Mouse (Mus musculus) embryonic facial prominence, embryonic 14.5 days (tissue): ENCODE measurements around the gene Gdf1. TPM values are rescaled to one million over a fixed set of nuclear protein-coding genes. Genes with fewer than 3 reads are reported as not detected.
A peak's percentile ranks its signal among the peaks of the same experiment; 100 is the strongest.

ENCODE experiments used
- ATAC-seq: fragments of 200-750 bp; cut with Nextera tagmentation; 2 replicates; pipeline ENCODE4 v1.8.0; 2017; ENCODE audit warnings: low read depth, moderate number of reproducible peaks, moderate TSS enrichment
- DNase-seq: peaks from one replicate; pipeline ENCODE4 v3.0.0-alpha.2; 2015; ENCODE audit warnings: low spot score
- H3K27ac ChIP-seq: fragments of 300-500 bp; sonication (generic); replicated peaks from 2 replicates; pipeline ENCODE4 v1.5.1; 2014; ENCODE audit warnings: low read depth, mild to moderate bottlenecking, low read length, moderate library complexity
- H3K27me3 ChIP-seq: fragments of 300-500 bp; sonication (generic); replicated peaks from 2 replicates; pipeline ENCODE4 v1.6.1; 2014; ENCODE audit warnings: low read length; ENCODE audit not compliant: control insufficient read depth, insufficient read depth
- H3K36me3 ChIP-seq: fragments of 300-500 bp; sonication (generic); 2 replicates; pipeline ENCODE4 v1.6.1; 2014; ENCODE audit warnings: low read length, mixed read lengths; ENCODE audit not compliant: control insufficient read depth, insufficient read depth
- H3K4me1 ChIP-seq: fragments of 300-500 bp; sonication (generic); 2 replicates; pipeline ENCODE4 v1.6.1; 2014; ENCODE audit warnings: antibody characterized with exemption, low read length; ENCODE audit not compliant: control insufficient read depth, insufficient read depth
- H3K4me2 ChIP-seq: fragments of 300-500 bp; sonication (generic); 2 replicates; pipeline ENCODE4 v1.6.1; 2014; ENCODE audit warnings: low read depth, mild to moderate bottlenecking, low read length, moderate library complexity, mixed read lengths
- H3K4me3 ChIP-seq: fragments of 300-500 bp; sonication (generic); 2 replicates; pipeline ENCODE4 v1.5.1; 2014; ENCODE audit warnings: low read depth, mild to moderate bottlenecking, low read length
- H3K9ac ChIP-seq: fragments of 300-500 bp; sonication (generic); 2 replicates; pipeline ENCODE4 v1.6.1; 2014; ENCODE audit warnings: low read depth, mild to moderate bottlenecking, low read length, moderate library complexity, mixed read lengths
- H3K9me3 ChIP-seq: fragments of 300-500 bp; sonication (generic); 2 replicates; pipeline ENCODE4 v1.6.1; 2016; ENCODE audit warnings: low read length; ENCODE audit not compliant: control insufficient read depth
- WGBS: fragments of 180-500 bp; shearing (Covaris S2); extraction: QIAGEN DNeasy Blood & Tissue Kit; methylation state at CpG from one replicate; pipeline ENCODE4 v1.1.7; 2014; 5-methylcytosine and 5-hydroxymethylcytosine counted together
- polyA plus RNA-seq: library from polyadenylated mRNA; unstranded; fragments of >200 nt; fragmentation: Nextera tagmentation; extraction: Ambion mirVana; gene quantifications from 2 replicates; pipeline ENCODE4 v1.2.1, GENCODE M21; 2014

Gdf1 gene
- polyA plus RNA-seq, 1 experiment from 2014 or later, result not detected

DNA sequence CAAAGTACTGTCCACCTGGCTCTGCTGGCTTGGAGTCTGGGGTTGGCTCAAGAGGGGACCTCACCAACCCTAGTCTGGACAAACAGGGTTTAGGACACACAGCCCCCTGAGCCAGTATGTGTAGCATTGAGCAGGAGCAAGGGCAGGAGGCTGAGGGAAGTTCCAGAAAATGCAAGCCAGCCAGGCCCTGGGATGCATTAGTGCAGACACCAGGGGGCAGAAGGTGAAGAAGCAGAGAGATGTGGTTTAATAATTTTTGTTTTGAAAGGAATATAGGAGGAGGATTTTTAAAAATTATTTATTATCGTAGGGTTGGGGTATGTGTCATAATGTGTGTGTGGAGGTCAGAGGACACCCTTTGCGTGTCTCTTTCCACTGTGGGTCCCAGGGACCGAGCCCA is 5.9 kb upstream of the Gdf1 start:
- Histone ChIP-seq H3K4me2 (no peak overlapping the region), H3K27me3 (no peaks in the 10 kb centered on the region), H3K9me3 (no peaks in the 10 kb centered on the region), H3K36me3 (peaks cover 44% of the 10 kb centered on the region), H3K4me1 (no peaks in the 10 kb centered on the region), H3K9ac (no peak overlapping the region), H3K4me3 (no peak overlapping the region), H3K27ac (no peak overlapping the region)
- WGBS, result 86% methylated on average over 3 of the region's 3 CpGs
- DNase-seq (no peak), ATAC-seq (no peak)

DNA sequence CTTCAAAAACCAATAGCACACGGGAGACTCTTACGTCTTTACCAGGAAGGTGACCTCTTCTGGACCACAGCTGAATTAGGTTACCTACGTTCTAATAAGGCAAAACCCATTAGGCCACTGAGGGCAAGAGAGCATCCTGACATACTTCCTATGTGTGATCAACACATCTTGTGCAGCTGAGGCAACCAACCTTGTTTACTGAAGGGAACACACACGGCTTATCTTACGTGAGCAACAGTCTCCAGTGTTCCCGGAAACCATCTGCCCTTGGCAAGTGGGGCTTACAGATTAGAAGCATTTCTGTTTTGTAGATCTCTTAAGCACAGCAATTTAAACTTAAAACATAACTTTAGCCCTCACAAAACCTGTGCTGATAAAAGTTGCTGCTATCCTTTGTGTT is 2.1 kb upstream of the Gdf1 start:
- no peak for DNase-seq
- Histone ChIP-seq H3K27ac (no peak overlapping the region), H3K27me3 (no peaks in the 10 kb centered on the region; the same call in 1 of the 2 replicates), H3K36me3 (peaks cover 57% of the 10 kb centered on the region), H3K4me2 (no peak overlapping the region), H3K9ac (no peak overlapping the region), H3K4me3 (no peak overlapping the region), H3K9me3 (no peaks in the 10 kb centered on the region), H3K4me1 (peaks cover 7% of the 10 kb centered on the region)
- WGBS, result 93% methylated on average over 6 of the region's 6 CpGs
- no peak for ATAC-seq

- Histone ChIP-seq H3K9ac (peak overlapping the region; percentile 17; the same call in 1 of the 2 replicates), H3K9me3 (no peaks in the 10 kb centered on the region), H3K36me3 (peaks cover 62% of the 10 kb centered on the region), H3K27me3 (no peaks in the 10 kb centered on the region; the same call in 1 of the 2 replicates), H3K4me1 (peaks cover 7% of the 10 kb centered on the region), H3K4me2 (peak overlapping the region; percentile 43), H3K27ac (no peak overlapping the region), H3K4me3 (peak overlapping the region; percentile 13; the same call in 1 of the 2 replicates)
- DNase-seq (no peak), ATAC-seq (peak; percentile 6)
- WGBS, result 12% methylated on average over 42 of the region's 45 CpGs
Measured at GRCm38 (mm10) chr8:70329835-70330740, 471 bp downstream of the Gdf1 start.

DNA sequence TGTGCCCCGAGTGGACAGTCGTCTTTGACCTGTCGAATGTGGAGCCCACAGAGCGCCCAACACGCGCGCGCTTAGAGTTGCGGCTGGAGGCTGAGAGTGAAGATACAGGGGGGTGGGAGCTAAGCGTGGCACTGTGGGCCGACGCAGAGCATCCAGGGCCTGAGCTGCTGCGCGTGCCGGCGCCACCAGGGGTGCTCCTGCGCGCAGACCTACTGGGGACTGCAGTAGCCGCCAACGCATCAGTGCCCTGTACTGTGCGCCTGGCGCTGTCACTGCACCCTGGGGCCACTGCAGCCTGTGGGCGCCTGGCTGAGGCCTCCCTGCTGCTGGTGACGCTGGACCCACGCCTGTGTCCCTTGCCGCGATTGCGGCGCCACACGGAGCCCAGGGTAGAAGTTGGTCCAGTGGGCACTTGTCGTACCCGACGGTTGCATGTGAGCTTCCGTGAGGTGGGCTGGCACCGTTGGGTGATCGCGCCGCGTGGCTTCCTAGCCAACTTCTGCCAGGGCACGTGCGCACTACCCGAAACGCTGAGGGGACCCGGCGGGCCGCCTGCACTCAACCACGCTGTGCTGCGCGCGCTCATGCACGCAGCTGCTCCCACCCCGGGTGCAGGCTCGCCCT is 1.2 kb downstream of the Gdf1 start:
- H3K9me3 ChIP-seq, result no peaks in the 10 kb centered on the region
- H3K4me3 ChIP-seq, result no peak overlapping the region; the same call in 1 of the 2 replicates
- WGBS, result 39% methylated on average over 34 of the region's 53 CpGs
- peak overlapping the region; percentile 43 for H3K4me2 ChIP-seq
- no peaks in the 10 kb centered on the region; the same call in 1 of the 2 replicates for H3K27me3 ChIP-seq
- DNase-seq (peak; percentile 72), ATAC-seq (peak; percentile 79)
- H3K9ac ChIP-seq, result peak overlapping the region; percentile 17; the same call in 1 of the 2 replicates
- H3K27ac ChIP-seq, result no peak overlapping the region
- H3K36me3 ChIP-seq, result peaks cover 69% of the 10 kb centered on the region
- peaks cover 7% of the 10 kb centered on the region for H3K4me1 ChIP-seq

- H3K27ac ChIP-seq, result no peak overlapping the region
- no peak overlapping the region for H3K4me3 ChIP-seq
- peaks cover 76% of the 10 kb centered on the region for H3K36me3 ChIP-seq
- 60% methylated on average over 19 of the region's 19 CpGs for WGBS
- no peak for ATAC-seq
- H3K27me3 ChIP-seq, result no peaks in the 10 kb centered on the region; the same call in 1 of the 2 replicates
- H3K9me3 ChIP-seq, result no peaks in the 10 kb centered on the region
- no peak overlapping the region for H3K4me2 ChIP-seq
- H3K4me1 ChIP-seq, result peaks cover 7% of the 10 kb centered on the region
- peak overlapping the region; percentile 35; the same call in 1 of the 2 replicates for H3K9ac ChIP-seq
- no peak for DNase-seq
Measured at GRCm38 (mm10) chr8:70331526-70331925, 1.9 kb downstream of the Gdf1 start.

GRCm38 (mm10) chr8:70332070-70332877 is 2.7 kb downstream of the Gdf1 start:
- Histone ChIP-seq H3K4me3 (no peak overlapping the region), H3K9ac (peak overlapping the region; percentile 35; the same call in 1 of the 2 replicates), H3K27ac (0 out of 2 replicates have a peak overlapping the region, but pooled peaks have one; percentile 52), H3K27me3 (no peaks in the 10 kb centered on the region; the same call in 1 of the 2 replicates), H3K36me3 (peaks cover 80% of the 10 kb centered on the region), H3K4me1 (peaks cover 7% of the 10 kb centered on the region), H3K9me3 (no peaks in the 10 kb centered on the region), H3K4me2 (peak overlapping the region; percentile 34)
- WGBS, result 33% methylated on average over 29 of the region's 41 CpGs
- peak; percentile 87 for ATAC-seq
- peak; percentile 81 for DNase-seq

GRCm38 (mm10) chr8:70332878-70333202 is 3.2 kb downstream of the Gdf1 start:
- H3K27ac ChIP-seq, result no peak overlapping the region
- DNase-seq, result no peak
- H3K4me2 ChIP-seq, result no peak overlapping the region
- H3K9me3 ChIP-seq, result no peaks in the 10 kb centered on the region
- H3K27me3 ChIP-seq, result no peaks in the 10 kb centered on the region; the same call in 1 of the 2 replicates
- H3K9ac ChIP-seq, result no peak overlapping the region
- 93% methylated on average over 6 of the region's 6 CpGs for WGBS
- no peak overlapping the region for H3K4me3 ChIP-seq
- peaks cover 7% of the 10 kb centered on the region for H3K4me1 ChIP-seq
- H3K36me3 ChIP-seq, result peaks cover 80% of the 10 kb centered on the region
- ATAC-seq, result no peak

- Histone ChIP-seq H3K4me2 (no peak overlapping the region), H3K27me3 (no peaks in the 10 kb centered on the region), H3K36me3 (peaks cover 92% of the 10 kb centered on the region), H3K9ac (no peak overlapping the region), H3K4me1 (no peaks in the 10 kb centered on the region), H3K27ac (no peak overlapping the region), H3K9me3 (no peaks in the 10 kb centered on the region), H3K4me3 (no peak overlapping the region)
- DNase-seq (no peak), ATAC-seq (no peak)
- WGBS, result 89% methylated on average over 7 of the region's 7 CpGs
Measured at GRCm38 (mm10) chr8:70338931-70339330, 9.3 kb downstream of the Gdf1 start.
